Mouse (Mus musculus): ENCODE results near the gene Manf. TPM values are rescaled to one million over a fixed set of nuclear protein-coding genes. Genes with fewer than 3 reads are reported as not detected.
A peak's percentile ranks its signal among the peaks of the same experiment; 100 is the strongest.

Gene Manf
- total and polyA plus RNA-seq, 2 experiments from 2014 or later, result 49.5 to 135 TPM

- peak within 1 kb of the TSS; percentile 95 for H3K4me2 ChIP-seq (ENCODE audit: low read depth)
- TF ChIP-seq CTCF (IDR thresholded peaks at IDR 0.05; ENCODE audit: low read depth), result peak; percentile 36
- H3K9ac ChIP-seq, result peak within 1 kb of the TSS; percentile 77
- peak; percentile 99 for ATAC-seq
- no peaks in the 10 kb centered on the region for H3K4me1 ChIP-seq (ENCODE audit: insufficient read depth)
- peak; percentile 100 for DNase-seq
- peak within 1 kb of the TSS; percentile 87 for H3K27ac ChIP-seq (ENCODE audit: low read depth, low read length)
- H3K27me3 ChIP-seq (ENCODE audit: insufficient read depth, low read length), result no peaks in the 10 kb centered on the region
- H3K9me3 ChIP-seq (ENCODE audit: low read length), result no peaks in the 10 kb centered on the region
- peak within 1 kb of the TSS; percentile 99 for H3K4me3 ChIP-seq (ENCODE audit: low read depth, low read length)
- no peaks in the 10 kb centered on the region for H3K36me3 ChIP-seq (ENCODE audit: insufficient read depth)
- WGBS, result 3% methylated on average over 60 of the region's 71 CpGs
Measured at GRCm38 (mm10) chr9:106821618-106822380, 70.0 kb downstream of the Manf start, which contains the start of gene Dcaf1. Gene Dcaf1 (plus strand): TSS chr9:106821874.

- ATAC-seq (no peak), DNase-seq (peak; percentile 2)
- WGBS, result 44% methylated on average over 15 of the region's 15 CpGs
- Histone ChIP-seq H3K27ac (ENCODE audit: low read depth, low read length) (peak overlapping the region; percentile 67), H3K9ac (peak overlapping the region; percentile 59), H3K4me3 (ENCODE audit: low read depth, low read length) (peak overlapping the region; percentile 99), H3K9me3 (ENCODE audit: low read length) (no peaks in the 10 kb centered on the region), H3K4me2 (ENCODE audit: low read depth) (peak overlapping the region; percentile 53), H3K4me1 (ENCODE audit: insufficient read depth) (no peaks in the 10 kb centered on the region), H3K27me3 (ENCODE audit: insufficient read depth, low read length) (no peaks in the 10 kb centered on the region), H3K36me3 (ENCODE audit: insufficient read depth) (no peaks in the 10 kb centered on the region)
- no peak for TF ChIP-seq CTCF (IDR thresholded peaks at IDR 0.05; ENCODE audit: low read depth)
Measured at GRCm38 (mm10) chr9:106821050-106821617, 70.6 kb downstream of the Manf start.

- Histone ChIP-seq H3K36me3 (ENCODE audit: insufficient read depth) (no peaks in the 10 kb centered on the region), H3K9ac (no peak overlapping the region), H3K4me3 (ENCODE audit: low read depth, low read length) (no peak overlapping the region), H3K4me2 (ENCODE audit: low read depth) (no peak overlapping the region), H3K27me3 (ENCODE audit: insufficient read depth, low read length) (no peaks in the 10 kb centered on the region), H3K9me3 (ENCODE audit: low read length) (no peaks in the 10 kb centered on the region), H3K4me1 (ENCODE audit: insufficient read depth) (no peaks in the 10 kb centered on the region), H3K27ac (ENCODE audit: low read depth, low read length) (no peak overlapping the region)
- 100% methylated on average over 1 of the region's 1 CpGs for WGBS
- DNase-seq (peak; percentile 17), ATAC-seq (no peak)
- peak; percentile 53 for TF ChIP-seq CTCF (IDR thresholded peaks at IDR 0.05; ENCODE audit: low read depth)
Measured at GRCm38 (mm10) chr9:106819201-106819600, 72.6 kb downstream of the Manf start.

- no peaks in the 10 kb centered on the region for H3K4me1 ChIP-seq (ENCODE audit: insufficient read depth)
- no peak overlapping the region for H3K27ac ChIP-seq (ENCODE audit: low read depth, low read length)
- no peak overlapping the region for H3K4me2 ChIP-seq (ENCODE audit: low read depth)
- 77% methylated on average over 6 of the region's 6 CpGs for WGBS
- TF ChIP-seq CTCF (IDR thresholded peaks at IDR 0.05; ENCODE audit: low read depth), result no peak
- no peaks in the 10 kb centered on the region for H3K27me3 ChIP-seq (ENCODE audit: insufficient read depth, low read length)
- H3K36me3 ChIP-seq (ENCODE audit: insufficient read depth), result no peaks in the 10 kb centered on the region
- DNase-seq (no peak), ATAC-seq (no peak)
- no peak overlapping the region for H3K9ac ChIP-seq
- no peak overlapping the region for H3K4me3 ChIP-seq (ENCODE audit: low read depth, low read length)
- H3K9me3 ChIP-seq (ENCODE audit: low read length), result no peaks in the 10 kb centered on the region
Measured at GRCm38 (mm10) chr9:106818191-106818590, 73.6 kb downstream of the Manf start.

GRCm38 (mm10) chr9:106806503-106806902 lies 85.3 kb downstream of the Manf start:
- WGBS, result 80% methylated on average over 4 of the region's 4 CpGs
- Histone ChIP-seq H3K27ac (ENCODE audit: low read depth, low read length) (no peak overlapping the region), H3K9me3 (ENCODE audit: low read length) (no peaks in the 10 kb centered on the region), H3K36me3 (ENCODE audit: insufficient read depth) (no peaks in the 10 kb centered on the region), H3K4me2 (ENCODE audit: low read depth) (no peak overlapping the region), H3K27me3 (ENCODE audit: insufficient read depth, low read length) (no peaks in the 10 kb centered on the region), H3K9ac (no peak overlapping the region), H3K4me1 (ENCODE audit: insufficient read depth) (no peaks in the 10 kb centered on the region), H3K4me3 (ENCODE audit: low read depth, low read length) (no peak overlapping the region)
- no peak for TF ChIP-seq CTCF (IDR thresholded peaks at IDR 0.05; ENCODE audit: low read depth)
- DNase-seq (no peak), ATAC-seq (no peak)

- Histone ChIP-seq H3K9me3 (ENCODE audit: low read length) (no peaks in the 10 kb centered on the region), H3K4me3 (ENCODE audit: low read depth, low read length) (no peak overlapping the region), H3K4me2 (ENCODE audit: low read depth) (no peak overlapping the region), H3K36me3 (ENCODE audit: insufficient read depth) (no peaks in the 10 kb centered on the region), H3K27me3 (ENCODE audit: insufficient read depth, low read length) (no peaks in the 10 kb centered on the region), H3K27ac (ENCODE audit: low read depth, low read length) (no peak overlapping the region), H3K4me1 (ENCODE audit: insufficient read depth) (no peaks in the 10 kb centered on the region), H3K9ac (no peak overlapping the region)
- DNase-seq (no peak), ATAC-seq (no peak)
- 64% methylated on average over 6 of the region's 6 CpGs for WGBS
- no peak for TF ChIP-seq CTCF (IDR thresholded peaks at IDR 0.05; ENCODE audit: low read depth)
Measured at GRCm38 (mm10) chr9:106790831-106791230, 100.9 kb downstream of the Manf start.

- Histone ChIP-seq H3K27me3 (ENCODE audit: insufficient read depth, low read length) (no peaks in the 10 kb centered on the region), H3K4me3 (ENCODE audit: low read depth, low read length) (peak overlapping the region; percentile 98), H3K9ac (peak overlapping the region; percentile 96), H3K9me3 (ENCODE audit: low read length) (no peaks in the 10 kb centered on the region), H3K4me1 (ENCODE audit: insufficient read depth) (no peaks in the 10 kb centered on the region), H3K36me3 (ENCODE audit: insufficient read depth) (no peaks in the 10 kb centered on the region), H3K4me2 (ENCODE audit: low read depth) (peak overlapping the region; percentile 81), H3K27ac (ENCODE audit: low read depth, low read length) (peak overlapping the region; percentile 81; the same call in 1 of the 2 replicates)
- TF ChIP-seq CTCF (IDR thresholded peaks at IDR 0.05; ENCODE audit: low read depth), result no peak
- DNase-seq (no peak), ATAC-seq (peak; percentile 25; the same call in 1 of the 2 replicates)
- WGBS, result 15% methylated on average over 10 of the region's 10 CpGs
Measured at GRCm38 (mm10) chr9:106789363-106789762, 102.4 kb downstream of the Manf start.
